Mouse (Mus musculus): ENCODE measurements around the gene Zfp428. TPM values are rescaled to one million over a fixed set of nuclear protein-coding genes. Genes with fewer than 3 reads are reported as not detected.

Gene Zfp428
- polyA plus RNA-seq, 1 experiment from 2014 or later: 96.3 TPM

DNA sequence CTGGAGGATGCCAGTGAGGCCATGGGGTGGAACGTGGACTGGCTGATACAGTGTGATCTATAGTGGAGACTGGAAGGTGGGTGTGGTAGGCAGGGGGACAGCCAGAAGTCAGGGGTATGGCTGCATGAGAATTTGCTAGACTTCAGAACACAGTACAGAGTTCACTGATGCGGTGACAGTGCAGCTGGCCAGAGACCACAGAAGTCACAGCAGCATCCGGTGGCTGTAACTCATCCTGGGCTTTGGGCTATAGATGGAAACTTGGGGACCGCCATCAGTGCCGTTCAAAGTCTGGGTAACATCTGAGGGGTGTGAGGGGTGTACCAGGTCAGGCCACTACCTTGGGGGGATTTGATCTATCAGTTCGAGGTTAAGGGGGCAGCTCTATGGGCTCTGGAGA lies 16.9 kb downstream of the Zfp428 start:
- H3K9me3 ChIP-seq: no peaks in the 10 kb centered on the region
- 84% methylated on average over 6 of the region's 6 CpGs for WGBS
- peaks cover 17% of the 10 kb centered on the region for H3K4me1 ChIP-seq
- no peak overlapping the region for H3K9ac ChIP-seq
- no peak overlapping the region for H3K4me3 ChIP-seq
- no peak overlapping the region for H3K27ac ChIP-seq
- no peak overlapping the region for H3K4me2 ChIP-seq
- H3K36me3 ChIP-seq: peaks cover under 1% of the 10 kb centered on the region; the same call in 1 of the 2 replicates
- ATAC-seq (ENCODE audit: insufficient number of reproducible peaks, insufficient read depth, low FRiP score, low TSS enrichment, low read depth): no peak
- no peaks in the 10 kb centered on the region for H3K27me3 ChIP-seq

DNA sequence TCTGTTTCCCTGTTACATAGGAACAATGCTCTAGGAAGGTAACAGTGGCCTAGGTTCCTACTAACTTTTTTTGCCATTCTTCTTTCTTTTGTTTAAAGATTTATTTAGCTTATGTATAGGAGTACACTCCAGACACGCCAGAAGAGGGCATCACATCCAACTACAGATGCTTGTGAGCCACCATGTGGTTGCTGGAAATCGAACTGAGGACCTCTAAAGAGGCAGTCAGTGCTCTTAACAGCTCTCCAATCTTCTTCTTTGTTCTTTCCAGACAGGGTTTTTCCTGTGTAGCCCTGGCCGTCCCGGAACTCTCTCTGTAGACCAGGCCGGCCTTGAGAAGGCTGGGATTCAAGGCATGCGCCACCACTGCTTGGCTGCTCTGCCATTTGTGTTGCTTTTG lies 18.2 kb downstream of the Zfp428 start:
- Histone ChIP-seq H3K27ac (no peak overlapping the region), H3K9me3 (no peaks in the 10 kb centered on the region), H3K4me1 (peaks cover 24% of the 10 kb centered on the region), H3K4me3 (no peak overlapping the region), H3K27me3 (no peaks in the 10 kb centered on the region), H3K9ac (no peak overlapping the region), H3K4me2 (no peak overlapping the region), H3K36me3 (no peaks in the 10 kb centered on the region)
- ATAC-seq (ENCODE audit: insufficient number of reproducible peaks, insufficient read depth, low FRiP score, low TSS enrichment, low read depth): no peak
- 81% methylated on average over 6 of the region's 6 CpGs for WGBS

DNA sequence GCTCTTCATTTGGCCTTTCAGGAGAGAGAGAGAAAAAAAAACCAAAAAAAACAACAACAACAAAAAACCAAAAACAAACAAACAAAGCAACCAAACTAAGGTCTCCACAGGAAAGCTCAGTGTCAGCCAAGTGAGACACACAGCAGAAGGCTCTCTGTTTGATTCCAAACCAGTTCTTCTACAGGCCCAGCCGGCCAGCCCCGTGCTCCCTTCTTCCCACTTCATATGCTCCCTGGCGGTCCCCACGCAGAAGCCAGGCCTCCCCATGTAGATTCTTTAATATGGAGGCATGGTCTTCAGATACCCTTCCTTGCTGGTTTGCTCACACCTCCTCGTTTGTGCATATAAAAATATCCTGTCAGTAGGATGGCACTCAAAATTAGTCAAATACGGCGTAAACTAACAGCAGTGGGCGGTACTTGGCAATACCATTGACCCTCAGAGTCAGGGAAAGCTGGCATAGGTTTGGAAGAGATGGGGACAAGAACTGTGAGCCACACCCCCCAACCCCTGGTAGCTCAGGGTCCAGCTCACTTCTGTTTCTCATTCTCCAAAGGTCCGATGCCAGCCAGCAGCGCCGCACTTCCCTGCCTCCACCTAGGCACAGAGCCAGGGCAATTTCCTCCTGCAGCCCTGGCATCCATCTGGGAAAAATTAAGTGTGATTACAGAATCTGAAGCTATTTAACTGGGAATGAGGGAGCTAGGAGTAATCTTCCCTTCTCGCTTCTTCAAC lies 19.0 kb downstream of the Zfp428 start:
- 70% methylated on average over 12 of the region's 12 CpGs for WGBS
- H3K27ac ChIP-seq: peak overlapping the region; percentile 90

DNA sequence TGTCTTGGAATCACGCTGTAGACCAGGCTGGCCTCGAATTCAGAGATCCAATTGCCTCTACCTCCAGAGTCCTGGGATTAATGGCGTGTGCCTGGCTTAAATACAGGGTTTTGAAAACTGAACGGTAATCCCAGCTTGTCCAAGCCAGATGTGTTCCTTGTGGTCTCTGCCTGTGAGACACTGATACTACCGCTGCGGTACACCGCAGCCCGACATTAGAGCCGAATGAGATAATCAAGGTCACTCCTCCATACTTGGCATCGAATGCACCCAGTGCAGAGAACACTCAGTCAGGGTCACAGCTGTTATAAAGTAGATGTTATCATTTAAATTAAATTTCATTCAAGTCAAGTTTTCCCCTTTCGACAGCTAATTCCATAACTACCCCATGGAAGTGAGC lies 22.1 kb downstream of the Zfp428 start:
- H3K9me3 ChIP-seq: no peaks in the 10 kb centered on the region
- peaks cover 11% of the 10 kb centered on the region for H3K36me3 ChIP-seq
- no peak overlapping the region for H3K9ac ChIP-seq
- ATAC-seq (ENCODE audit: insufficient number of reproducible peaks, insufficient read depth, low FRiP score, low TSS enrichment, low read depth): no peak
- H3K27ac ChIP-seq: no peak overlapping the region
- no peak overlapping the region for H3K4me2 ChIP-seq
- H3K27me3 ChIP-seq: peaks cover 10% of the 10 kb centered on the region
- H3K4me1 ChIP-seq: peaks cover 42% of the 10 kb centered on the region
- H3K4me3 ChIP-seq: no peak overlapping the region
- 77% methylated on average over 11 of the region's 11 CpGs for WGBS

More for the DNA sequence above, 19.0 kb downstream of the Zfp428 start:
- Histone ChIP-seq H3K27me3 (no peaks in the 10 kb centered on the region), H3K4me1 (peaks cover 24% of the 10 kb centered on the region), H3K9ac (no peak overlapping the region), H3K4me2 (peak overlapping the region; percentile 38), H3K4me3 (no peak overlapping the region), H3K36me3 (no peaks in the 10 kb centered on the region), H3K9me3 (no peaks in the 10 kb centered on the region)
- ATAC-seq (ENCODE audit: insufficient number of reproducible peaks, insufficient read depth, low FRiP score, low TSS enrichment, low read depth): no peak

DNA sequence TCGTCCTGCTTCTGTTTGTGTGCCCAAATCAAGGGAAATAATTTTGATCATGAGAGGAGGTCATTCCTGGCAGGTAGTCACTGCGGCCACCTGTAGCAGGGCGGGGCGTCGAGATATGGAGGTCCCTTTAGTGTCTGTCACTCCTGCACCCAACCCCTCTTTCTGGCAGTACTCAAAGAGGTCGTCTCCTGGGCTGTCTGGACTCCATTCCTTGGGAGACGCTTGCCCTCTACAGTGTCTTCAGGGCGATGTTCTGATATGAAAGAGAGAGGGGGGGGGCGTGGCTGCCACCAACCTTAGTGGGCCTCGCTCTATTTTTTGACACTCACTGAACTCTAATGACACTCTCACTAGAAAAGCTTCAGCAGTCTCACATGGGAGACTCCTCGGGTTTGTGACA lies 22.8 kb downstream of the Zfp428 start:
- Histone ChIP-seq H3K4me1 (peaks cover 47% of the 10 kb centered on the region), H3K4me2 (peak overlapping the region; percentile 94), H3K27ac (peak overlapping the region; percentile 87; the same call in 1 of the 2 replicates), H3K9me3 (no peaks in the 10 kb centered on the region), H3K36me3 (peaks cover 18% of the 10 kb centered on the region), H3K27me3 (peaks cover 11% of the 10 kb centered on the region), H3K9ac (peak overlapping the region; percentile 92), H3K4me3 (peak overlapping the region; percentile 68)
- WGBS: 56% methylated on average over 11 of the region's 11 CpGs
- ATAC-seq (ENCODE audit: insufficient number of reproducible peaks, insufficient read depth, low FRiP score, low TSS enrichment, low read depth): no peak

DNA sequence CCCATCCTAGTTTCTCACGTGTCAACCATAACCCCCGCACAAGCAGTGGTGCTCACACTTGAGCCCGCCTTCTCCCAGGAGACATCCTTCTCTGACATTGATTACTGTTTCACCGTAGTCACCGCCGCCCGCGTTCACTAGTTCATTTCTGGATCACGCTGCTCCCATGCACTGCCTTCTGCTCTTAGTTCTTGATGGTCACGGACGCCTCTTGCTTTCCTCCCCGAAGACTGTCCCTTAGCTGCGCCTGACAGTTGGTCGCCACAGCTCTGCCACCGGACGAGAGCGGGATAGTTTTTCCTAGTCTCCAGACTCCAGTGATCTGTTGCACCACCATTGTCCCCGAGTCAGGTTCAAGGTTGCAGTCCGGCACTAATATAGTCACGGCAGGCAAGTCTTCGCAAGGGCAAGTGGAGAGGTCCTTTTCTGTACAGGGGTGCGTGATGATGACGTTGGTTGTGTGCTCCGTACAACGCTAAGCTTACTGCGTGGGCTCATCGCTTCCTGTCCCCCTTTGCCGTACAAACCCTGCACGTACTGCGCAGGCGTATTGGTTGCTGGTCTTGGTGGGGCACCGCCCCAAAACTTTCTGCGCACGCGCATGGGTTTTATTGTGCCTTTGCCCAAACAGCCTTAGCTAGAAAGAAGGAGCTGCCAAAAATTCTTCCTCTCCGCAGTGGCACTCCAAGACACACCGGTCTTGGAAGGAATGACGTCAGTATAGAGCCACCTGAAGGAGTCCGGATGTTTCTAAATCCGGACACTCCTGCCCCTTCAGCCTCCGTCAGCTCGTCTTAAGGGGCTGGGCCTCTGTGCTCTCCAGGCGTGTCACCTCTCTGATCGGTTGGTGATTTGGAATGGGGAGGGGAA lies 23.5 kb downstream of the Zfp428 start, which contains the start of gene Irgq:
Irgq (plus strand) TSS at position 628 of the 870 bp plus-strand sequence.
- peak within 1 kb of the TSS; percentile 68 for H3K4me3 ChIP-seq
- peaks cover 22% of the 10 kb centered on the region for H3K36me3 ChIP-seq
- H3K27me3 ChIP-seq: peaks cover 11% of the 10 kb centered on the region
- peak within 1 kb of the TSS; percentile 94 for H3K4me2 ChIP-seq
- WGBS: under 1% methylated on average over 44 of the region's 44 CpGs
- H3K9ac ChIP-seq: peak within 1 kb of the TSS; percentile 92
- H3K4me1 ChIP-seq: peaks cover 47% of the 10 kb centered on the region
- peak; percentile 89 for ATAC-seq (ENCODE audit: insufficient number of reproducible peaks, insufficient read depth, low FRiP score, low TSS enrichment, low read depth)
- H3K9me3 ChIP-seq: no peaks in the 10 kb centered on the region
- H3K27ac ChIP-seq: peak within 1 kb of the TSS; percentile 87

DNA sequence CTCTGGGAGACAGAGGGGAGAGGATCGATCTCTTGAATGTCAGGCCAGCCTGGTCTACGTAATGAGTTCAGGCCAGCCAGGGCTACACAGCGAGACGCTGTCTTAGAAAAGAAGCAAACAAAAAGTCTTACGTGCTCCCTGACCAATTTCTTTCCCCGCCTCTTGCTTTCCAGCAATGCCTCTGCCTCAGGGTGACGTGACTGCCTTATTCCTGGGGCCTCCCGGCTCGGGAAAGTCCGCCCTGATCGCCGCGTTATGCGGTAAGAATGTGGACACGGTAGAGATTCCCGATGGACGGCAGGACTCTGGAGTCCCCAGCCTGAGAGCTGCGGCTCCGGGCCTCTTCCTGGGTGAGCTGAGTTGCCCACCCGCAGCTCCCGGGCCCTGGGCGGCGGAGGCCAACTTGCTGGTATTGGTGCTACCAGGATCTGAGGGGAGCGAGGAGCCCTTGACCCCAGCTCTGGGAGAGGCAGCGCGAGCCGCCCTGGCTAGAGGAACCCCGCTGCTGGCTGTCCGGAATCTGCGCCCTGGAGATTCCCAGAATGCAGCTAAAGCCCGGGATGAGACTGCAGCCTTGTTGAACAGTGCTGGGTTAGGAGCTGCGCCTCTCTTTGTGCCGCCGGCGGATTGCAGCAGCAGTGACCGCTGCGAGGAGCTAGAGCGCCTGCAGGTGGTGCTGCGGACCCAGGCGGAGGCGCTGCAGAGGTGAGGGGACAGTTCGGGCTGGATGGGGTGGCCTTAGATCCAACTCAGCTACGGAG lies 24.6 kb downstream of the Zfp428 start:
- Histone ChIP-seq H3K36me3 (peaks cover 32% of the 10 kb centered on the region), H3K27me3 (peaks cover 11% of the 10 kb centered on the region), H3K27ac (peak overlapping the region; percentile 80), H3K4me3 (peak overlapping the region; percentile 68), H3K9ac (peak overlapping the region; percentile 92), H3K9me3 (no peaks in the 10 kb centered on the region), H3K4me2 (peak overlapping the region; percentile 94), H3K4me1 (peaks cover 39% of the 10 kb centered on the region)
- under 1% methylated on average over 43 of the region's 43 CpGs for WGBS
- ATAC-seq (ENCODE audit: insufficient number of reproducible peaks, insufficient read depth, low FRiP score, low TSS enrichment, low read depth): peak; percentile 50

DNA sequence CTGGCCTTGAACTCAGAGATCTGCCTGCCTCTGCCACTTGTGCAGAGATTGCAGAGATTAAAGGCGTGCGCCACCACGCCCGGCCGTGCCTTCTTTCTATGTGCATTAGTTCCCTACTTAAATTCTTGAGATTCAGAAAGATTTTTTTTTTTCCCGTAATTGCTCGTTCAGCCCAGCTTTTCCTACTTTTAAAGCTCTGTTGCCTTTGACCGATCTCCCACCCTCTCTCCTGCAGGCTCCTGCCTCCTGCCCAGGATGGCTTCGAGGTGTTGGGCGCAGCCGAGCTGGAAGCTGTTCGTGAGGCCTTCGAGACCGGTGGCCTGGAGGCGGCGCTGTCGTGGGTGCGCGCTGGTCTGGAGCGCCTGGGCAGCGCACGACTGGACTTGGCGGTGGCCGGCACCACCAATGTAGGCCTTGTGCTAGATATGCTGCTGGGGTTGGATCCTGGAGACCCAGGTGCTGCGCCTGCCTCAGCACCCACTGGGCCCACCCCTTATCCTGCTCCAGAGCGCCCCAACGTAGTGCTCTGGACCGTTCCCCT lies 26.3 kb downstream of the Zfp428 start:
- Histone ChIP-seq H3K4me1 (peaks cover 30% of the 10 kb centered on the region), H3K4me2 (no peak overlapping the region), H3K4me3 (no peak overlapping the region), H3K36me3 (peaks cover 36% of the 10 kb centered on the region), H3K27me3 (peaks cover 11% of the 10 kb centered on the region), H3K9ac (no peak overlapping the region), H3K9me3 (no peaks in the 10 kb centered on the region), H3K27ac (no peak overlapping the region)
- WGBS: 72% methylated on average over 28 of the region's 28 CpGs
- ATAC-seq (ENCODE audit: insufficient number of reproducible peaks, insufficient read depth, low FRiP score, low TSS enrichment, low read depth): no peak

DNA sequence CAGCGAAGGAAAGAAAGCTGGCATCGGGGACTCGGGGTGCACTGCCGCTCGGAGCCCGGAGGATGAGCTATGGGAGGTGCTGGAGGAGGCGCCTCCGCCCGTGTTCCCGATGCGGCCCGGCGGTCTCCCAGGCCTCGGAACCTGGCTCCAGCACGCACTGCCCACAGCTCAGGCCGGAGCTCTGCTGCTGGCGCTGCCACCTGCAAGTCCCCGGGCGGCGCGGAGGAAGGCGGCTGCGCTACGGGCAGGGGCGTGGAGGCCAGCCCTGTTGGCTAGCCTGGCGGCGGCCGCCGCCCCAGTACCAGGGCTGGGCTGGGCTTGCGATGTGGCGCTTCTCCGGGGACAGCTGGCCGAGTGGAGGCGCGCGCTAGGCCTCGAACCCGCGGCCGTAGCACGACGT lies 27.0 kb downstream of the Zfp428 start:
- Histone ChIP-seq H3K9ac (peak overlapping the region; percentile 40; the same call in 1 of the 2 replicates), H3K9me3 (peaks cover under 1% of the 10 kb centered on the region; the same call in 1 of the 2 replicates), H3K27me3 (peaks cover 11% of the 10 kb centered on the region), H3K27ac (no peak overlapping the region), H3K4me3 (peak overlapping the region; percentile 3; the same call in 1 of the 2 replicates), H3K4me2 (peak overlapping the region; percentile 30; the same call in 1 of the 2 replicates), H3K4me1 (peaks cover 30% of the 10 kb centered on the region), H3K36me3 (peaks cover 36% of the 10 kb centered on the region)
- ATAC-seq (ENCODE audit: insufficient number of reproducible peaks, insufficient read depth, low FRiP score, low TSS enrichment, low read depth): no peak
- WGBS: 39% methylated on average over 42 of the region's 42 CpGs

DNA sequence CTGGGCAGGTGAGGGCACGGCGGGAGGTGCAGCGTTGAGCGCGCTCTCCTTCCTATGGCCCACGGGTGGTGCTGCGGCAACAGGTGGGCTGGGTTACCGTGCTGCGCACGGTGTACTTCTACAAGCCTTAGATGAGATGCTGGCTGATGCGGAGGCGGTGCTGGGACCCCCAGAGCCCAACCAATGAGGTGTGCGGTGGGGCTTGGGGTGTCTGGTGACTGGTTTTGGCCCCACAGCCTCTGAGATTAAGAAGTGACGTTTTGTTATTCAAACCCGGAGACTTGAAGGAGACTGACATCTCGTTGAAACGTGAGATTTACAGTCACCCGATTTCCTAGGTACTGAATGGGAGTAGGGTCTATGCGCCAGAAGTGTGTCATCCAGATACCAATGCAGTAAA lies 27.5 kb downstream of the Zfp428 start:
- H3K4me3 ChIP-seq: peak overlapping the region; percentile 3; the same call in 1 of the 2 replicates
- WGBS: 38% methylated on average over 19 of the region's 19 CpGs
- H3K36me3 ChIP-seq: peaks cover 36% of the 10 kb centered on the region
- H3K27ac ChIP-seq: no peak overlapping the region
- ATAC-seq (ENCODE audit: insufficient number of reproducible peaks, insufficient read depth, low FRiP score, low TSS enrichment, low read depth): no peak
- peaks cover 11% of the 10 kb centered on the region for H3K27me3 ChIP-seq
- H3K9ac ChIP-seq: peak overlapping the region; percentile 40; the same call in 1 of the 2 replicates
- H3K9me3 ChIP-seq: peaks cover 4% of the 10 kb centered on the region; the same call in 1 of the 2 replicates
- peak overlapping the region; percentile 30; the same call in 1 of the 2 replicates for H3K4me2 ChIP-seq
- peaks cover 28% of the 10 kb centered on the region for H3K4me1 ChIP-seq

DNA sequence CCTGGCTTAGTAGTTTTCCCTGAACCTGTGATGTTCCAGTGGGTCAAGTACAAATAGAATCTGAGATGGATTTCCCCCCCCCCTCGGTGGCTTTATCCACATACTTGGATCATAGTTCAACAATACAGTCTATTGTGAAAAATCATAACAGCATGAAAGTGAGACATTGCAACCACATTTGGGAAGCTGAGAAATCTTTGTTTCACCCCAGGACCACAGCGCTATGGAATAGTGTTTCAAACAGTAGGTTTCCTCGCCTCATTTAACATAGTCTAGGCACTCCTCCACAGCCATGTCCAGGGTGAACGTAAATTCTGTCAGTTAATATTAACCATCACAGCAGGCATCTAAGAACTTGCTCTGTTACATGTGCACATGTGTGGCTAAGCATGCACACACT lies 30.3 kb downstream of the Zfp428 start:
- peaks cover 36% of the 10 kb centered on the region for H3K36me3 ChIP-seq
- peaks cover 4% of the 10 kb centered on the region; the same call in 1 of the 2 replicates for H3K9me3 ChIP-seq
- WGBS: 78% methylated on average over 4 of the region's 4 CpGs
- H3K4me2 ChIP-seq: no peak overlapping the region
- peaks cover 11% of the 10 kb centered on the region for H3K27me3 ChIP-seq
- no peak overlapping the region for H3K4me3 ChIP-seq
- ATAC-seq (ENCODE audit: insufficient number of reproducible peaks, insufficient read depth, low FRiP score, low TSS enrichment, low read depth): no peak
- H3K9ac ChIP-seq: no peak overlapping the region
- H3K4me1 ChIP-seq: peaks cover 22% of the 10 kb centered on the region
- H3K27ac ChIP-seq: no peak overlapping the region

Data from embryonic facial prominence, embryonic 13.5 days (tissue).